Mouse (Mus musculus): ENCODE data around the gene Hnrnpm.

GRCm38 (mm10) chr17:33599836-33600475 is 86.7 kb downstream of the Hnrnpm start:
- no peak for TF ChIP-seq POLR2A (IDR thresholded peaks at IDR 0.05; ENCODE audit: borderline replicate concordance, low read depth, low read length)
- no peak for TF ChIP-seq CTCF (IDR thresholded peaks at IDR 0.05; ENCODE audit: low read depth, low read length)
